Mouse (Mus musculus): Measurements from ENCODE around the gene Dlg2. TPM values are rescaled to one million over a fixed set of nuclear protein-coding genes. Genes with fewer than 3 reads are reported as not detected.

Gene Dlg2
- total RNA-seq, 2 experiments from 2014 or later, result 273 to 318 TPM

DNA sequence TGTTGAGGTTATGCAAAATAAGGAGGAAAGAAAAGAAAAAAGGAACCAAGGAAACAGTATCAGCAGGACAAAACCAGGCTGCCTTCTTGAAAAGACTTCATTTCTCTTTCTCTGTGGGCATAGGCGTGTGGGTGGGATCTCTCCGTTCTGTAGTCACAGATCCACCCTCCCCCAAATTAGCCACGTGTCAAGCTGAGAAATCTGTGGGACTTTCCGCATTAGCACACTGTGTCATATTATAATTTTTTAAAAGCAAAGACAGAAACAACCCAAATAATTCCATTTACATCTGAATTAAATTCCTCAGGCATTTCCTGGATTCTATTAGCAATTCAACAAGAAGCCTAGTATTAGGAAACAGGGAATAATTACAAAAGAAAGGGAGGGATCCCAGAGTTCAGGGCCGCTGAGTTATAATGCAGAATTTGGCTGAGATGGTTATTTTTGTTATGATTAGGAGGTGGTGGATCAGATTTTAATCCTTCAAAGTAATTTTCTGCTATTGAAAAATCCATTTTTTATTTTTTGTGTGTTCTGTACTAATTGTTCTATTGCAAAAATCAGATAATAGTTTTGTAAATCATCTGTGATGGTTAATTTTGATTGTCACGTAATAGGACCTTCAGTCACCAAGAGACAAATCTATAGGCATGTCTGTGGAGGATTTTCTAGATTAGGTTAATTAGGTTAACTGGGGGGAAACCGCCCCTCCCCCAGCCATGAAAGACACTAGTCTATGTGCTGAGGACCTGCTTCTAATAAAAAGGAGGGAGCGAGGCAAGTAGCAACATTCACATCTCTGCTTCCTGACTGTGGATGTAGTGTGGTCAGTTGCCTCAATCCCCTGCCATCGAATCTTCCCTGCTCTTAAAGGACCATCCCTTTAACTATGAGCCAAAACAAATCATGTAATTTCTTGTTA lies 63.3 kb downstream of the Dlg2 start:
- DNase-seq (ENCODE audit: low spot score in 2 of 2), result peak in 1 of 2 experiments; percentile 49

DNA sequence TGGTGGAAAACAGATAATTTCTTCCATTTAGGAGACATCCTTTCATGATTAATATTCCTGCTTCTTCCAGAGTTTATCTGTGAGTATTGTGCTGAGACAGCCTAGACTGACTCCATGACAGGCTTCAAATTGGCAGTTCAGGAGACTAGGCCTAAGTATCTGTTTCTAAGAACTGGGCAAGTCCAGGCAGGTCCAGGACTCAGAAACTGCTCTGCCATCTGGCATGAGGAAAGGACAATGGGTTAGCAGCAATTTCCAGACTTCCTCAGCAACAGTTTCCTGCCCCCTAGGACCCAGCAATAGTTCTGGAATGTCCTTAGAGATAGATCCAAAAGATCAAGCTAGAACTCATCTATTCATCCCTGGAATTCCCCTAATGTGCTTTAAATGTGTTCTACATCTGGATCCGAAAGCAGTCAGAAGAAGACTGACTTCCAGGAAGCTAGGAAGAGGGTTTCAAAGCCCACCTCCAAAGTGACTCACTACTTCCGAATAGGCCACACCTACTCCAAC lies 64.4 kb downstream of the Dlg2 start:
- DNase-seq (ENCODE audit: low spot score in 2 of 2), result no peak

DNA sequence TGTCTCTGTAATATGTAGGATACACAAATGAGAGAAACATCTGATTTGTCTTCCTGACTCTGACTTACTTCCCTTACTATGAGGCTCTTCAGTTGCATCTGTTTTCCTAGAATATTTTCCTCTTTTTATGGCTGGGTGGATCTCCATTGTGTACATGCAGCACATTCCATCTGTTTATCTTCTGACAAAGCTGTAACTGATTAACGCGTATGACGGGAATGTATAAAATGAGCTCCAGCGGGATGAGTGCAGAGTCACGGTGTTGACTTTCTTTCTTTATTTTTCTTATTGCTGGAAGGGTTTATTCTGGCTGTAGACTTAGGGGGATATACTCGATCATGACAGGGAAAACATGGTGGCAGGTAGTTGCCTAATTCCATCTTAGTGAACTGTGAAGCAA lies 76.9 kb downstream of the Dlg2 start:
- DNase-seq (ENCODE audit: low spot score in 2 of 2), result no peak

DNA sequence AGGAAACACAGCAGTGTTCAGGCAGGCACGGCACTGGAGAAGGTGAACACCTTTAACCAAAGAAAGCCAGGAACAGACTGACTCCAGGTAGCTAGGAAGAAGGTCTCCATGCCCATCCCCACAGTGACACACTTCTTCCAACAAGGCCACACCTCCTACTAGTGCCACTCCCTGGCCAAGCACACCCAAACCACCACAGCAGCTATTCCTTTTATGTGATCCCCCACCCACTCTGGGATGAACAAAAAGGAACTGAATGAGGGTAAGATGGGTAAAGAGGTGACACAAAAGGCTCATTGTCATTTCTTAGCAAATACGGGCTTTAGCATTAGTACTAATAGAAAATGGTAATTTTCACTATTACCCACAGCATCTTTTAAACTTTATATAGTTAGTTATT lies 77.9 kb downstream of the Dlg2 start:
- no peak for DNase-seq (ENCODE audit: low spot score in 2 of 2)

DNA sequence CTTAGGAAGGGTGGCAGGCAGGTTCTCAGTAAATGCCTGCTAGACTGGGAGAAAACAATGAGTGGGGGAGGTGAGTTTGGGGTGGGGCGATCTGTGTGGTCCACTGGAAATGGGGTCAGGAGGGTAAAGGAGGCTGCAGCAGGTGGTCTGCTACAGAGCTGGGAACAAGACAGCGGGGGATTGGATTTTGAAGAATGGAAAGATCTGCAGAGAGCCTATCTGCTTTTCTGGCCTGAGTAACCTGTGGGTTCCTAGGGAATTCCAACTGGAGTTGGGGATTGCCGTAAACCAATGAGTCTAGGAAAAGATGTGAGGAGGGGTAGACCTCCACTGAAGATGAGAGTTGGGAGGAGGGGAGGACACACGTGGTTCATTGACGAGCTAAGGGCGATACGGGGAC lies 92.7 kb downstream of the Dlg2 start:
- no peak for DNase-seq (ENCODE audit: low spot score in 2 of 2)

DNA sequence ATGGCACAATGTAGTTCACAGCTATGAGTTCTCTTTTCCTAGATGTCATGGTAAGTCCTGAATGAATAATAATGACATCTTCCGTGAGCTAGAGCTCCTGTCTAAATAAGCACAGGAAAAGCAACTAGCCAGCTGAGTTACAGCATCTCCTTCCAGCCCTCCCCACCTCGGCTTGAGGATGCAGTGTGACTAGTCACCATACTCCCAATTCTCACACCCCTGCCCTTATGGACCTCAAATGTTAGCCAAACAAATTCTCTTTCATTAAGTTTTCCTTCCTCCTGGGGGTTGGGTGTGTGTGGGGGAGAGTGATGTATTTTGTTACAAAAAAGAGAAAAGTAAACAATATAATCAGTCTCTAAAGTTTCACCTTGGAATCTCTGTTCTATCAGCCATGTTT lies 111.3 kb downstream of the Dlg2 start:
- no peak for DNase-seq (ENCODE audit: low spot score in 2 of 2)

DNA sequence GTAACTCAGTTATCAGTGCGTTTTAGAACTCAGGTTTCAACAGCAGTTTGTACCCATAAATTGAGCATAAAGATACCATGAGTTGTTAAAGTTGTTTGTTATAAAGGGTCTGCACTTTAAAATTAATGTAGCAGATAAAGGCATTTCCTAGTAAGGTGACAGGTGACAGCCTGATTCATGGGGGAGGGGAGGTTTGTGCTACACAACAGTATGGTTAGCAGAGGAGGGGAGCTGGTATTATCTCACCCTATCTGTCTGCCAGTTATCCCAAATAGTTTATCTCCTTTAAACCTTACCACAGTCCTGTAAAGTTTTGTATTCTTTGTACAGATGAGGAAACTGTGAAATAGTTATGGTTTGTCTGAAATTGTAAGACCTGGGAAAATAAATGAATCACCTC lies 111.8 kb downstream of the Dlg2 start:
- no peak for DNase-seq (ENCODE audit: low spot score in 2 of 2)

DNA sequence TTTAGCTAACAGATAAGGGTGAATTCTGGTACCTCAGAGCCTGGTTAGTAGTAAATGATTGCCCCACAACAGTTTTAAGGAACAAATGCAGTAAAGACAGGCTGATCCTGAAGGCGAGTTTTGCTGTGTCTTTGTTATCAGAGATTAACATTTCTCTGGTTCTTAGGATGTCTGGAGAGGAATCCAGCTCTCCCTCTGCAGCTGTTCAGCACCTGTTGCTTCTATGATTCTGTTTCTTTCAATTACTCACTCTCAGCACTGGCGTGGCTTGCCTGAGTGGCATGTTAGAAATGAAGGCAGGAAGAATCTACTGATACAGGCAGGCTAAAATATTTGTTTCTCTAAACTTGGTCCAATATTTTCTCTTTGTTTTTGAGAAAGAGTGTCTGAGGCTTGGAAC lies 133.3 kb downstream of the Dlg2 start:
- no peak for DNase-seq (ENCODE audit: low spot score in 2 of 2)

DNA sequence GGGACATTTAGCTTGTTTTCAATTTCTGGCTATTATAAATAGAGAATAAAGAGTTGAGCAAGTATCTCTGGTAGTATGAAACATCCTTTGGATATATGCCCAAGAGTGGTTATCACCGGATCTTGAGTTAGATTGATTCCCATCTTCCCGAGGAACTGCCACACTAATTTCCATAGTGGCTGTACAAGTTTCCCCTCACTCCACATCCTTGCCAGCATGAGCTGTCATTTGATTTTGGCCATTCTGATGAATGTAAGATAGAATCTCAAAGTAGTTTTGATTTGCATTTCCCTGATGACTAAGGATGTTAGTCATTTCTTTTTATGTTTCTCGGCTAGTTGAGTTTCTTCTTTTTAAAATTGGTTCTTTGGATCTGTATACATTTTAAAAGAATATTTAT lies 154.1 kb downstream of the Dlg2 start:
- peak in 1 of 2 experiments; percentile 1 for DNase-seq (ENCODE audit: low spot score in 2 of 2)

DNA sequence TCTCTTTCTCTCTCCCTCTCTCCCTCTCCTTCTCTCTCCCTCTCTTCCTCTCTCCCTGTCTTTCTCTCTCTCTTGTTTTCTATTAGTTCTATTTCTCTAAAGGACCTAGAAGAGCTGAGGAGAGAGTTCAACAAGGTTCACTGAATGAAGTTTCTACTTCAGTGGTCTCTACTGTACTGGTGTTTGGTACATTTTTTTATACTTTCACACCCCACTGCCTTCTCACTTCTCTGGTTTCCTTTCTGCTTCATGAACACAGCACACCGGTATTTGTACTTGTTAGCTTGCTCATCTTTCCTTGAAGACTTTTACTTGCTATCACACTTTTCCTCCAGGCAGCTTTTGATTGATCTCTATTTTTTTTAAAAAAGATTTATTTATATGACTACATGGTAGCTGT lies 173.0 kb downstream of the Dlg2 start:
- no peak for DNase-seq (ENCODE audit: low spot score in 2 of 2)

DNA sequence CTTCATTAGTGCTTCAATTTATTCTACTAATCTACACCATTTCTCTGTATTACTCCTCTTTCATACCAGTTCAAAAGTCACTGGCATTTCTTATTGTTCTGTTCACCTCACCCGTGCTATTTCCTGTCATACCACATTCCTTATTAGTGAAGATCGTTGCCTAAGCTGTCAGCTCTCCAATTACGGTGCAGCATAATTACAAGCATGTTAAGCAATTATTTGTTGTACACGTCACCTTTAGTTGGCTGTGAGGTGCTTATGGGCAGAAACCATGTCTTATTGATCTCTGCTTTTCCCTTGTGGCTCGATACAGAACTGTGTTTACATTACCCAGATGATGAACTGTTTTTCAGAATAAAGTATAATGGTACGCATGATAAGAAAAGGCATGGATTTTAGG lies 174.7 kb downstream of the Dlg2 start:
- DNase-seq (ENCODE audit: low spot score in 2 of 2), result no peak

DNA sequence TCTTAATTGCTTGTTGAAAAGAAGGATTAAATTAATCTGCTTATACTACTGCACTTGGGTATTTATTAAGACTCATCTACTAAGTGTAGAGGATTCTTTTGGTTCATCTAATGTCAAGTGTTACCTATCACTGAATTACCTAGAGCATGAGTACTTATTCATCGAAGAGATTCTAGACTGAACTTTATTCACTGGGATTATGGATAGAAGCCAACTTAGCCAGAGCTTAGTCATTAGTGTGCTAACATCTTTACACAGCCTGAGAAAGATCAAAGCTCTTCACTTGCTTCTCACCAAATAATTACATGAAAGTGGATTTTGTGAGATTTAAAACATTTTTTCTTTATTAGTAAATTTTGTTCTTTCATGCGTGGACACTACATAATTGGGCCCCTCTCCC lies 175.1 kb downstream of the Dlg2 start:
- DNase-seq (ENCODE audit: low spot score in 2 of 2), result no peak

DNA sequence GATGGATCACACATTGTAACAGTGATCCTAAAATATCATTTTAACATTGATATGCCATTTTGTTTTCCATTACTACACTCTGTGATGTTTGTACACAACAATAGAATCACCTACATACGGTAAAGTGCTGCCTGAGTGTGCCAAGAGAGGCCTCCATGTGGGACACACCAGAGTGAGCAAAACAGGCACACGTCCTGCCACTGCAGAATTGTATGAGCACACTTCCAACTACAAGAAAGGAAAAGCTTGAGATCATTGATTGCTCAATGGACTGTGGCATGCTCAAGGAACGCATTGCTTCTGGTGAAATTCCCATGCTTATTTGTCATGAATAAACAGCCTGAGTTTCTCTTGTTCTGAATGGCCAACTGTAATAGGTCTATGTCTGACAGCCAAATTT lies 182.1 kb downstream of the Dlg2 start:
- no peak for DNase-seq (ENCODE audit: low spot score in 2 of 2)

DNA sequence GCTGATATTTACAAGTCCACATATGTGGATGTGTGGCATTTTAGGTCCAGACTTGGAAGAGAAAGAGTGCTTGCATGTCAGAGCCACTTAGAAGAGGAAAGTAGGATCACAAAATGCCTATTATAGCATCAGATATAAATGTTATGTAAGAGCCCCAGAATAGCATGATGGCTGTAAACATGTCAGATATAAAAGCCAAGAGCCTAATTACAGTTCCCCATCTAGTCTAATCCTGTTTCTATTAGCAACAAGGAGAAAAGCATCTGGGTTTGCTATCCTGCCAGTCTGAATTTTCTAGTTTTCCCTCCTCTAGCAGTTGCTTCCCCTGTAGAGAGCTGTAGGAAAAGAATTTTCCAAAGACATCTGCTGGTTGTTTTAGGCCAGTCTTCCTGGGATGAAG lies 217.6 kb downstream of the Dlg2 start:
- peak in 1 of 2 experiments; percentile 64 for DNase-seq (ENCODE audit: low spot score in 2 of 2)

DNA sequence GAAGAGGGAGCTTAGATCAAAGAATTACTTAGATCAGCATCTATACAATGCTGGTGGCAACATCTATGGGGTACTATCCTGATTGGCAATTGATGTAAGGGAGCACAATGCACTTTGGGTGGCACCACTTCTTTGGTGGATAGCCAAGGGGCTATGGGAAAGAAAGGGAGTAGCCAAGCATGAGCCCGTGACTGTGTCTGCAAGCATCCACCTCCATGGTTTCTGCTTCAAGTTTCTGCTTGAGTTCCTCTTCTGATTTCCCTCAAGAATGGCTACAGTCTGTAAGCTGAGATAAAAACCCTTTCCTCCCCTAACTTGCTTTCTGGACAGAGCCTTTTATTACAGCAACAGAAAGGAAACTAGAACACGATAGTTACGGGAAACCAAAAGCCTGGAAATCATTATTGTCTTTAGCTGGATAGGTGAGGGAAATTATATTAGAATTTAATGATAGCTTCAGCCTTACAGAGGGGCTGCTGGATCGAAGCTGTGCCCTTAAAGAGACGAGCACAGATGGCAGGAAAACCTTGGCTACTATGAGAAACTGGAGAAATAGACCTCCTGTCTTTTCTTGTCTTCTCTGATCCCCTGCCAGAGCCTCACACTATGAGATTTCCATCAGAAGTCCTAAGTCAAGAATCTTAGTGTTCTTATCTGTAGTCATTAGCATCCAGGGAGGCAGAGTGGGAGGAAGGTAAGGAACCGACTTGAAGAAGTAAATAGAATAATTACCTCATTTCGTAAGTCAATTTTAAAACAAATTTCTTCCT lies 219.9 kb downstream of the Dlg2 start:
- no peak for DNase-seq (ENCODE audit: low spot score in 2 of 2)

DNA sequence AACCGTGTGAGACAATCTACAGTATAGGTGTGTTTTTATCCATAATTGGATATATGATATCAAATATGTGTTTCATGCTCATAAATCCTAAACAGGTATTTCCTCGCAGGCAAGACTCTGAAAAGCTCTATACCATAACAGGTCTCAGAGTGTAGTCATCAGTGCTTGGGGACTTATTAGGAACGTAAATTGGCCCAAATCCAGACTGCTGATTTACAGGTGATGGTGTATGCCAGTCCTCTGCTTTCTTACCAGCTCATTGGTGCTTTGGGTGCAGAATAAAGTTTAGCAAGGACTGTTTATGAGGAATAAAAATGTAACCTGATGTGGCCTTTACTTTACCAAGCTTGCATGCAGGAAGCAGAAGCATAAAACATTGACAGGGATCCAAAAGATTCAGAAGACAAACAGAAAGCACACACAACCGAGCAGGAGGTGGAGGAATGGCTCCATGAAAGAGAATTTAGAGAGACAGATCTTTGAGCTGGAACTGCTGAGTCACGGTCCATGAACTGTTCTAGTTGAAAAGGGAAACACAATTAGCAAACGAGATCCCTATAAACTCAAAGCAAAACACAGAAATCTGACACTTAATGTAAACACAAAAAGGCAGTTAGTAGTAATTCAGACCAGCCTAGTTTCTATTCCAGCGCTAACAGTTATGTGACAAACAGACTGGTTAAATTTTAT lies 226.8 kb downstream of the Dlg2 start:
- no peak for DNase-seq (ENCODE audit: low spot score in 2 of 2)

DNA sequence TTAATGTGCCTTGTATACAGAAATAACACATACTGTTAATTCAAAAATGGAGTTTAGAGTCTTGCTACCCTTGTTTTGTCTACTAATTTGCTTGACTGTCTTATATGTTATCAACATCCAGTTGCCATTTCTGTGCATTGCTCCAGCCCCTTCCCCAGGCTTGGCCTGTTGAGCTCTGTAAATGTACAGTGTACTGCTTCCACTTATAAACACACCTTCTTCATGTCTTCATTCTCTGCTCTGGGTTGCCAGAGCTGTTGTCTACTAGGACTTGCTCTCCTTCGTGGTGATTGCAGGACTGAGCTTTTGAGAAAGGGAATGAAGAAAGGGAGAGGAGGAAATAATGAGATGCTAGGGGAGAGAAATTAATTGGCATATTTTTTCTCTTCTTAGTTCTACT lies 227.5 kb downstream of the Dlg2 start:
- no peak for DNase-seq (ENCODE audit: low spot score in 2 of 2)

DNA sequence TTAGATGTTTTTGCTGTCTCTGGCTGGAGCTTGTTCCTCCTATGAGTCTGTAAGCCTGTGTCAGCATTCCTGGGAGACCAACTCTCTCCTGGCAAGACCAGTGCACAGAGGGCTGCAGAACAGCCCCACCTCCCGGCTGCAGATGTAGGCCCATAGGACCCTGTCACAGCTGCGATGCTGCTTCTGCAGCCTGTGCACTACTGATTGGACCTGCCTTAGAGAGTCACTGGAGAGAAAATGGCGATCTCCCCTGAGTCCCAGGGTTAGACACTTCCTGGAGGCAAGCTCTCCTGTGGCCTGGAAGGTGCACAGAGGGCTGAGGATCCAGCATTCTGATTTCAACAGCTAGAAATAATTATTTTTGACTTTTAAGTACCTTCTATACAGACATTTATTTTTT lies 257.6 kb downstream of the Dlg2 start:
- DNase-seq (ENCODE audit: low spot score in 2 of 2), result no peak

DNA sequence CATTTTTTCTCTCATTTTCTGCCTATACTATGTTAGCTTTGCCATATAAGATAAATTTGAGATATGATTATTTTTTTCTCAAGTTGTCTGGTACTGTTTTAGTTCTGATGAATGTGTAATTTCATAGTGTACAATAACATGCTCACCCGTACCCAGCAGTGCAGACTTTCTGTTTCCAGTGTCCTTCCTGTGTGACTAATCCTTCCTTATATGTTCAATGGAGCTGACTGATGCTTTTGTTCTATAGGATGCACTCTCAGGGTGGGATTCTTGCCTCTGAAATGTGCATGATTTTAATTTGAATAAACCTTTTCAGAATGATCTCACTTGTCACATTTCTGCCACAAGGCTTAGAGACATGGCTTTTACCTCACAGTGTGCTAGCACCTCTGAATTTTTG lies 259.9 kb downstream of the Dlg2 start:
- no peak for DNase-seq (ENCODE audit: low spot score in 2 of 2)

DNA sequence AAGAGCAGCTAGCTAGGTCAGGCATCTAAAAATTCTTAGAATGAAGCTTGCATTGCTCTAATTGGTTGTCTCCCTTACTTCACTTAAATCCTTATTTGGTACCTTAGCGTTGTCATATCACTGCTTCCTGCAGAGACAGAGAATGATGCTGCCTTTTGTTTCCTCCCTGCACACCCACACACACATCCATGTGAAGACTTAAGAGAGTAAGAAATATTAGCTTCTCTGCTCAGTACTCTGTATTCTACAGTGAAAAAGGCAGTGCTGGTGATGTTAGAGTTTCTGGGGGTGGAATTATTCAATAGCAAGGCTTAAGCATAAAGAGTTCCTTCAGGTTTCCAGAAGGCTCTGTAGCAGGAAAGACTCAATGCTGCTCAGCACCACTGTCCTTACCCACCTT lies 272.2 kb downstream of the Dlg2 start:
- no peak for DNase-seq (ENCODE audit: low spot score in 2 of 2)

DNA sequence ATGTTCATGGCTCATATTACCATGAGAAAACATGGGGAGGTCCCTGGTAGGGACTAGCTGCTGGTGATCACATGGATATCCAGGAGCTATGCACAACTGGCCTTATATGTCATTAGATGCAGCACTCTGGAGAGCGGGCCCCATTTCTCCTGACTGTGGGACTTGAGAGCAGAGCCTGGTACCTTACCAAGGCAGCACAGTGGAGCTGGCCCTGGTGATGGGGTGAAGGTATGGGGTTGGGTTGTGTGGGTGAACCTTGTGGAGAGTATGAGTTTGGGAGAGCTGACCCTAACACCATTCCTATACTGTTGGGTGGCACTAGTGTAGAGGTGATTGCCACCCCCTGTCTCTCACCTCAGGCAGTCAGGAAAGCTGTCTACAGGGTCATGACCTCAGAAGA lies 311.5 kb downstream of the Dlg2 start:
- DNase-seq (ENCODE audit: low spot score in 2 of 2), result no peak

DNA sequence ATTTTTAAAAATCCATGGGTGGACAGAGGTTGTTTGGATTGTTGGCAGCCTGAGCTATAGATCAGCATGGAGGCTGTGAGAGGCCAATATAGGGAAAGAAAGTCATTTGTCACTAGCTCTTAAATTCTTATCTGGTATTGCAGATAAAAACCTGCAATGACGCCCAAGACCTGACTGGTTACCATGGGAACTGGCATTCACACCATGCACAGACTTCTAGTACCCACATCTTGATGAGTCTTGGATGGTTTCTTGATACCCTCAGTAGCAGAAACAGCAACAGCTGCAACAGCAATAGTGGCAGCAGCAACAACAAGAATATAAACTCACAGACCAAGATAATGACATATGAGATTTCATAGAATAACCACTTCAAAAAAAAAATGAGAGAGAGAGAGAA lies 315.1 kb downstream of the Dlg2 start:
- no peak for DNase-seq (ENCODE audit: low spot score in 2 of 2)

All from layer of hippocampus, postnatal 14 days (tissue).